Mouse (Mus musculus): ENCODE data around the gene Bub1. TPM values are rescaled to one million over a fixed set of nuclear protein-coding genes. Genes with fewer than 3 reads are reported as not detected.

The Bub1 gene
- polyA plus RNA-seq (2012; ENCODE audit: insufficient read depth, insufficient read length, missing spikeins), result 20.5 and 23.5 TPM in 2 replicates

DNA sequence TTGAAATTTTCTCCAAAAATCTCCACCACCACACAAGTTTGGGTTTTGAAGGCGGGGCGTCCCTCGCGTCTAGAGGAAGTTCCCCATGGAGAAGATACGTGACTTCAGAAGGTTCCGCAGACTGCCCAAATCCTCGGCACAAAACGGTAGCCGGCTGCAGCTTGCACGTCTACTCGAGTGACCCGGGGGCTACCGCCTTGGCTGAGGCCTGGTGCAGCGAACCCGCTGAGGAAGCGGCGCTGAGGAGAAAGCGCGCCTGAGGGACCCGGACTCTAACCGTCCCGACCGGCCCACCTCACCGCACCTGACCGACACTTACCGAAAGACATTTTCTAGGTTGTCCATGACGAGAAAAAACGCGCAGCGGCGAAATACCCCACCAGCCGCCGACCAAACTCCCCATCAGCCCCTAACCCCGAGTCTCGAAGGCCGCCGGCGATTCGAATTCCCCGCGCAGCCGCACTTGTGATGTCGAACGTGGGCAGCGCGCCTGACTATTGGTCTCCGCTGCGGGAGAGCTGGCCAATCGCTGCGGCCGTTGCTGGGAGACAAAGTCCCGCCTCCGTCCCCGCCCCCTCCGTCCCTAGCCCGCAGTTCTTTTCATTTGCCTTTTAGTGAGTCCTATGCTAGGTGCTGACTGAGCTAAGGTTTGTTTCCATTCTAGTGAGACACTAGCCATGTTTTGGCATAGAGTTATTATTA, at the start of gene Bub1:
Bub1 (minus strand) TSS at position 465 of the 702 bp plus-strand sequence.
- no peak for TF ChIP-seq CTCF (IDR thresholded peaks at IDR 0.05; ENCODE audit: low read depth, low read length)
- TF ChIP-seq POLR2A (IDR thresholded peaks at IDR 0.05; ENCODE audit: borderline replicate concordance, low read depth, low read length), result no peak
- Histone ChIP-seq H3K4me1 (ENCODE audit: control insufficient read depth, insufficient read depth, low read length) (peaks cover 3% of the 10 kb centered on the region), H3K27ac (ENCODE audit: insufficient read depth, low read depth, low read length) (peak within 1 kb of the TSS; percentile 79), H3K4me3 (ENCODE audit: insufficient read depth, low read length) (peak within 1 kb of the TSS; percentile 100)

DNA sequence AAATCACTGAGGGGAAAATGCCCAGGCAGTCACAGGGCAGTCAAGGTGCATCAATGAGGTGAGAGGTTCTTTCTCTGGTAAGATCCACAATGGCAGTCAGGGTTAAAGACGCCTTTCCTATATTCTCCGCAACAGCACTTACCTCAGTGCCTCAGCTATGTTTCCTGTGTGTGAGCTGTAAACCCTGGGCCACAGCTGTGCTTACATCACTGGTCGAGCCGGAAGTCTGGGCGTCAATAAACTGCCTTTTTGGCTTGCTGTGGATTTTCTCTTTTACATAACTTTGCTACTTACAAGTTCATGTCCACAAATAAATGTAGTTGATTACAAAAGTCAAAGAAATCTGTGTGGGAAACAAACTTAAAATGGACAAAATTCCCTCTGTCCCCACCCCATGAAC, 49.4 kb upstream of the Bub1 start:
- Histone ChIP-seq H3K4me3 (ENCODE audit: insufficient read depth, low read length) (no peak overlapping the region), H3K27ac (ENCODE audit: insufficient read depth, low read depth, low read length) (no peak overlapping the region), H3K4me1 (ENCODE audit: control insufficient read depth, insufficient read depth, low read length) (no peaks in the 10 kb centered on the region)
- no peak for TF ChIP-seq POLR2A (IDR thresholded peaks at IDR 0.05; ENCODE audit: borderline replicate concordance, low read depth, low read length)
- no peak for TF ChIP-seq CTCF (IDR thresholded peaks at IDR 0.05; ENCODE audit: low read depth, low read length)

DNA sequence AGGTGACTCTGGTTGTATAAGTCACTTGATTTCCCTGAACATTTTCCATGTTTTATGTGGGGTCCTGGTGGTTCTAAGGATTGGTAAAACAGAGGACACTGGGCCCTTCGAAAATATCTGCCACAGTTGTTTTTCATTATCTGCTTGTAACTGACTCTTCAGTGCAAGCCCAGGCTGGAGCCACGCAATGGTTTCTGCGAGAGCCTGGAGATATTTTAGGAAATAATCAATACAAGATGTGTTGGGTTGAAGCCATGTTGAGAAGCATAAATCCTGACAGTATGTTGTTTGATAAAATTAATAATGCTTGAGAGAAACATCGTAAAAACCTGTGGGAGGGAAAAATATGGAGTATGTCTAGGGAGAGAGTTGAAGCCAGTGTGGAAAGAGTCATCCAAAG, 32.7 kb upstream of the Bub1 start:
- TF ChIP-seq CTCF (IDR thresholded peaks at IDR 0.05; ENCODE audit: low read depth, low read length) (no peak), POLR2A (IDR thresholded peaks at IDR 0.05; ENCODE audit: borderline replicate concordance, low read depth, low read length) (no peak)
- H3K4me1 ChIP-seq (ENCODE audit: control insufficient read depth, insufficient read depth, low read length), result peaks cover 5% of the 10 kb centered on the region; the same call in 1 of the 2 replicates
- no peak overlapping the region for H3K27ac ChIP-seq (ENCODE audit: insufficient read depth, low read depth, low read length)

DNA sequence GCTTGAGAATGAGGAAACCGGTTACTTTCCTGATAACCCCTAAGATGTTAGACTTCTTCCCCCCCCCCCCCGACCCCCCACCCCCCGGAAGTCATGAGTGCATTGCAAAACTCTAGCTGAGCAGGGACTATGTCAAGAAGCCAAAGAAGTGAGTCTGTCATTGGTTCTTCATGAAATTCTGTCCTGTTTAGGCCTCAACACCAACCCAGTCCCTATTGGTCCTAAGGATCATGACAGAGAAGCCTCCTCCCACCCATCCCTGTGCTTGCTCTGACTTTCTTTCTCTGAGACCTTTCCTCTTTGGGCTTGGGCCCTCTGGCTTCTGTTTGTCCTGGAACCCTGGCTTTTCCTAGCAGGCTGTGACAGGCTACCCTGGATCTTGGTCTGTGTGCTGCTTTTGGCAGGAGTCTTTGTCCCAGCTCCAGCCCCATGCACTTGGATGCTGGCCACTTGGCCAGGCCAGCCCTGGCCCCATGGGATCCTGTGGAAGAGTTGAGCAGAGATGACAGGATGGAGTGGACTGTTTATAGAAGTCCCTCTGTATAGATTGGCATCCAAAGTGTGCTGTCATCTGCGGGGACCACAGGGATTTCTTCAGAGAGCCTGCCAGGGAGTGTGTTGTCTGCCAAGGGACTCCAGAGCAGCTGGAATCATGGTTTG, 22.8 kb upstream of the Bub1 start:
- TF ChIP-seq CTCF (IDR thresholded peaks at IDR 0.05; ENCODE audit: low read depth, low read length) (no peak), POLR2A (IDR thresholded peaks at IDR 0.05; ENCODE audit: borderline replicate concordance, low read depth, low read length) (no peak)

More for the DNA sequence above, 32.7 kb upstream of the Bub1 start:
- H3K4me3 ChIP-seq (ENCODE audit: insufficient read depth, low read length), result no peak overlapping the region

DNA sequence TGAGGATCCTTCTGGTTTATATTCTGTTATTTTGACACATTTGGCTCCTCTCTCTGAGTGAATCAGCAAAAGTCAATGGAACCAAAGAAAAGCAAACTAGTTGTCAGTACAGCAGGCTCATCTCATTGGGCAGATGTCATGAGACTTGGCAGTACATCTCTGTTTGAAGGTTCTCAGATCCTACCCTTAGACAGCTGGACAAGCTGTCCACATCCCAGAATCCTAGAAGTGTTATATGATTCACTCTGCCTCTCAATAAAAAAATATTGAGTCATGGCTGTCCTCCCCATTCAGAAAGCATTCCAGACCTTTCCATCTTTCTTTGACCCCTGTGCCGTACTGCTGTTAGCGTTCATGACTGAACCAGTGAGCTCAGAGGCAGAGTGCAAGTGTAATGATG, 18.7 kb upstream of the Bub1 start:
- Histone ChIP-seq H3K27ac (ENCODE audit: insufficient read depth, low read depth, low read length) (no peak overlapping the region), H3K4me1 (ENCODE audit: control insufficient read depth, insufficient read depth, low read length) (peaks cover 16% of the 10 kb centered on the region), H3K4me3 (ENCODE audit: insufficient read depth, low read length) (no peak overlapping the region)
- TF ChIP-seq CTCF (IDR thresholded peaks at IDR 0.05; ENCODE audit: low read depth, low read length) (no peak), POLR2A (IDR thresholded peaks at IDR 0.05; ENCODE audit: borderline replicate concordance, low read depth, low read length) (no peak)

More for the DNA sequence above, 22.8 kb upstream of the Bub1 start:
- Histone ChIP-seq H3K4me1 (ENCODE audit: control insufficient read depth, insufficient read depth, low read length) (peaks cover 5% of the 10 kb centered on the region; the same call in 1 of the 2 replicates), H3K27ac (ENCODE audit: insufficient read depth, low read depth, low read length) (no peak overlapping the region), H3K4me3 (ENCODE audit: insufficient read depth, low read length) (no peak overlapping the region)

DNA sequence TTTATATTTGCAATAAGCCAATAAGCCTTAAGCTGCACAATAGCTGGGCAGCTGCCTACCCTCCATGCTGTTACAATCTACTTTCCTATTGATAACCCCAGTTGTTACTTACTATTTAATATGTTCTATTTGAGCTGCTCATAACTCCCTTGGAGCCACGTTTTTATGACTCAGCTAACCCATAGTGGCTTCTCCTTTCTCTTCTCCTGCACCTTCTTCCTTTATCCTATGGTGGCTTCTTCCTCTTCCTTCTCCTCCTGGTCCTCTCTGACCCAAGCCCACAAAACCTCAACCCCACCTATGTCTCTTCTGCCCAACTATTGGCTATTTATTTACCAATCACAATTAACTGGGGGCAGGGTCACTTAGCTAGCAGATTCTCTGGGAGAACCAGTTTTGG, 14.9 kb upstream of the Bub1 start:
- TF ChIP-seq POLR2A (IDR thresholded peaks at IDR 0.05; ENCODE audit: borderline replicate concordance, low read depth, low read length) (no peak), CTCF (IDR thresholded peaks at IDR 0.05; ENCODE audit: low read depth, low read length) (no peak)
- no peak overlapping the region for H3K27ac ChIP-seq (ENCODE audit: insufficient read depth, low read depth, low read length)
- H3K4me3 ChIP-seq (ENCODE audit: insufficient read depth, low read length), result no peak overlapping the region
- peaks cover 15% of the 10 kb centered on the region for H3K4me1 ChIP-seq (ENCODE audit: control insufficient read depth, insufficient read depth, low read length)

GRCm38 (mm10) chr2:127846008-127846407, 14.3 kb upstream of the Bub1 start:
- Histone ChIP-seq H3K4me3 (ENCODE audit: insufficient read depth, low read length) (no peak overlapping the region), H3K4me1 (ENCODE audit: control insufficient read depth, insufficient read depth, low read length) (peaks cover 15% of the 10 kb centered on the region), H3K27ac (ENCODE audit: insufficient read depth, low read depth, low read length) (no peak overlapping the region)
- TF ChIP-seq CTCF (IDR thresholded peaks at IDR 0.05; ENCODE audit: low read depth, low read length) (no peak), POLR2A (IDR thresholded peaks at IDR 0.05; ENCODE audit: borderline replicate concordance, low read depth, low read length) (no peak)

DNA sequence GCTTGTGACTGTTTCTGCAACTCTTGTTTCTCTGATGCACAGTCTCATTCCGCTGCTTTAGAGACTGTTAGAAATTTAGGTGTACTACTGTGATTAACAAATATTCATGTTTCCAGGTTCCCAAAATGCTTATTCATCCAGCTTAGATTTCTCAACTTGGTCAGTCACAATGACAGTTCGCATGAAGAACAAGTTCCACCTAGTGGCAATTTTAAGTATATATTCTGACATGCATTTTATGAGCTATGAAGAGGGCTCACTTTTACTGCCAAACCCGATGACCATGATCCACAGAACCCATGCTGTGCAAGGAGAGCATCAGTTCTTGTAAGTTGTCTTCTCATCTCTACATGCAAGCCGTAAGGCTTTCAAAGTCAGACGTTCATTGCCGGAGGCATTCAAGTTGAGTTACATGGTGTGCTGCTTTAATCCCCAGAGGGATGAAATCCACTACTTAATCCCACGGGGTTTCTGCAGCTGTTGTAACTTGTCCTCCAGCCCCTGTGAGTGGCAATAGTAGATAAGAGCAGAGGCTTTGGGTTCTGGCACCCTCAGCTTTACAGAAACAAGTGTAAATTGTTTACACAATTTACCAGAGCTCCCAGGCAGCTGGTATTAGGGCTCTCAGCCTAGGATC, 13.8 kb upstream of the Bub1 start:
- H3K27ac ChIP-seq (ENCODE audit: insufficient read depth, low read depth, low read length), result no peak overlapping the region
- TF ChIP-seq CTCF (IDR thresholded peaks at IDR 0.05; ENCODE audit: low read depth, low read length) (no peak), POLR2A (IDR thresholded peaks at IDR 0.05; ENCODE audit: borderline replicate concordance, low read depth, low read length) (no peak)
- peaks cover 15% of the 10 kb centered on the region for H3K4me1 ChIP-seq (ENCODE audit: control insufficient read depth, insufficient read depth, low read length)
- H3K4me3 ChIP-seq (ENCODE audit: insufficient read depth, low read length), result no peak overlapping the region

- TF ChIP-seq POLR2A (IDR thresholded peaks at IDR 0.05; ENCODE audit: borderline replicate concordance, low read depth, low read length) (no peak), CTCF (IDR thresholded peaks at IDR 0.05; ENCODE audit: low read depth, low read length) (no peak)
- no peak overlapping the region for H3K4me3 ChIP-seq (ENCODE audit: insufficient read depth, low read length)
- H3K27ac ChIP-seq (ENCODE audit: insufficient read depth, low read depth, low read length), result no peak overlapping the region
- H3K4me1 ChIP-seq (ENCODE audit: control insufficient read depth, insufficient read depth, low read length), result peaks cover 15% of the 10 kb centered on the region
These were observed 10.8 kb upstream of the Bub1 start for GRCm38 (mm10) chr2:127842421-127842820.

GRCm38 (mm10) chr2:127841402-127841801, 9.7 kb upstream of the Bub1 start:
- no peak overlapping the region for H3K27ac ChIP-seq (ENCODE audit: insufficient read depth, low read depth, low read length)
- no peak overlapping the region for H3K4me3 ChIP-seq (ENCODE audit: insufficient read depth, low read length)
- peaks cover 12% of the 10 kb centered on the region for H3K4me1 ChIP-seq (ENCODE audit: control insufficient read depth, insufficient read depth, low read length)
- TF ChIP-seq POLR2A (IDR thresholded peaks at IDR 0.05; ENCODE audit: borderline replicate concordance, low read depth, low read length), result no peak
- no peak for TF ChIP-seq CTCF (IDR thresholded peaks at IDR 0.05; ENCODE audit: low read depth, low read length)
